In the genomic region with DNA sequence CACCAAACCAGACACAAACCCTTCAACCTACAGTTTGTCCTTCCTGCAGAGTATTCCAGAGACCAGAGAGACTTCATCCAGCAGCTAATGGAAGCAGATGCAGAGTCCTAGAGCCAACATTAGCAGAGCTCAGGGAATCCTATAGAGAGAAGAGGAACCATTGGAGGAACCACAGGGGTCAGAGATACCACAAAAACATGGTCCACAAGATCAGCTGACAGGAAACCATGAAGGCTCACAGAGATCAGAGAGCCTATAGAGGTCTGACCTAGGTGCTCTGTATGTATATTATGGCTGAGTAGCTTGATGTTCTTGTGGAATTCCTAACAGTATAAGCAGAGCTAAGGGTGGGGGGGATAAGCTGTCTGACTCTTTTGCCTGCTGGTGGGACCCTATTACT, we compare ENCODE assay signal across 24 mouse cellular contexts.
"Had no signal": no experiment of that assay in that cellular context is flagged by ENCODE, and none has a peak within 500 bp of the region (broad histone marks: within the 10 kb centered on the region; RNA-seq: fewer than 3 reads in every experiment).

No protein-coding gene starts in this region.

- H3K4me2 ChIP-seq: heart, embryonic 12.5 days; hindbrain, embryonic 13.5 days; hindbrain, embryonic 15.5 days; kidney, embryonic 15.5 days; limb, embryonic 13.5 days; limb, embryonic 15.5 days; liver, embryonic 12.5 days had no signal

- H3K9ac ChIP-seq: heart, embryonic 12.5 days; hindbrain, embryonic 13.5 days; hindbrain, embryonic 15.5 days; kidney, embryonic 15.5 days; limb, embryonic 13.5 days; limb, embryonic 15.5 days; liver, embryonic 12.5 days; liver, embryonic 14.5 days had no signal

- H3K36me3 ChIP-seq: limb, embryonic 15.5 days; liver, embryonic 12.5 days had no signal

- H3K4me3 ChIP-seq: gastrocnemius, adult 2 months; heart, embryonic 10.5 days; heart, embryonic 12.5 days; hindbrain, embryonic 10.5 days; hindbrain, embryonic 13.5 days; hindbrain, embryonic 15.5 days; kidney, embryonic 15.5 days; left cerebral cortex, adult 2 months; limb, embryonic 13.5 days; limb, embryonic 15.5 days; liver, embryonic 12.5 days had no signal

- H3K27me3 ChIP-seq: heart, embryonic 12.5 days; hindbrain, embryonic 13.5 days; hindbrain, embryonic 15.5 days; kidney, embryonic 15.5 days; limb, embryonic 13.5 days; limb, embryonic 15.5 days; liver, embryonic 12.5 days had no signal

- DNase-seq: gastrocnemius, adult 2 months; gastrocnemius, postnatal 10 days; heart, adult 18-20 months; heart, postnatal 10 days; kidney, adult 11 months; kidney, adult 2 months; kidney, adult 9 months; kidney, postnatal 14 days; kidney, postnatal 36 days; left cerebral cortex, postnatal 4 days had no signal

- H3K4me1 ChIP-seq: heart, embryonic 10.5 days; heart, embryonic 12.5 days; hindbrain, embryonic 10.5 days; hindbrain, embryonic 13.5 days; hindbrain, embryonic 15.5 days; kidney, embryonic 15.5 days; limb, embryonic 13.5 days; limb, embryonic 15.5 days; liver, embryonic 12.5 days had no signal

- H3K9me3 ChIP-seq: heart, embryonic 10.5 days; heart, embryonic 12.5 days; hindbrain, embryonic 10.5 days; hindbrain, embryonic 13.5 days; hindbrain, embryonic 15.5 days; kidney, embryonic 15.5 days; limb, embryonic 13.5 days; limb, embryonic 15.5 days; liver, embryonic 12.5 days had no signal

- ATAC-seq: hindbrain, postnatal 0 days; intestine, embryonic 16.5 days; liver, embryonic 12.5 days had no signal

- H3K27ac ChIP-seq: gastrocnemius, adult 2 months; heart, embryonic 10.5 days; hindbrain, embryonic 10.5 days; hindbrain, embryonic 13.5 days; hindbrain, embryonic 15.5 days; hindbrain, postnatal 0 days; kidney, embryonic 15.5 days; kidney, postnatal 0 days; left cerebral cortex, adult 2 months; limb, embryonic 13.5 days; limb, embryonic 15.5 days; liver, embryonic 12.5 days; liver, embryonic 14.5 days had no signal
